Mouse (Mus musculus): Measurements from ENCODE around the gene Plcb1. TPM values are rescaled to one million over a fixed set of nuclear protein-coding genes. Genes with fewer than 3 reads are reported as not detected.

Plcb1 gene
- polyA plus RNA-seq, 2 experiments: 2.9 to 12.8 TPM

DNA sequence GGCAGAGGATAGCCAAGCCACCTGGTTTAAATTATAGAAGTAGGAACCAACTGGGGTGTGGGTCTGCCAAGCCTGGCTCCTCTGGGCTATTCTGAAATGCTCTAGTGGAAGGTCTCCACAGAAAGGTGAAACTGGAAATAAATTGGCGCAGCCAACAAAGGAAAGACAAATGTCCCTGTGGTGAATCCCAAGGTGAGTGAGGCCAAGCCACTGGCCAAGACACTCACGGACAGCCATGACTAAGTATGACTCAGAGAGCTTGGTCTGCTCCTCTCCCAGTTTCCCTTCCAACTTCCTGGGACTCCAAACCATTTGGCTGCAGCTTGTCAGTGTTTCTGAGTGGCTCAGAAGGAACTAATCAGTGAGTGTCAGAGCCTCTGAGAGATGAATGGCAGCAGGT, 126.7 kb downstream of the Plcb1 start:
- no peak for ATAC-seq (ENCODE audit: low FRiP score, low read depth)
- no peak overlapping the region for H3K4me2 ChIP-seq (replicated peaks; ENCODE audit: low read depth, low read length, severe bottlenecking)
- no peak for DNase-seq (ENCODE audit: low spot score)
- no peaks in the 10 kb centered on the region for H3K9me3 ChIP-seq (ENCODE audit: control insufficient read depth, low read length)
- TF ChIP-seq POLR2A (IDR thresholded peaks at IDR 0.05; ENCODE audit: borderline replicate concordance, extremely low read depth, insufficient read depth, insufficient read length): no peak
- no peak overlapping the region for H3K4me3 ChIP-seq (replicated peaks; ENCODE audit: low read length)
- WGBS: 46% methylated on average over 2 of the region's 2 CpGs
- no peak overlapping the region for H3K9ac ChIP-seq (ENCODE audit: low read depth, low read length, severe bottlenecking)
- no peaks in the 10 kb centered on the region for H3K36me3 ChIP-seq (ENCODE audit: control insufficient read depth, insufficient read depth, low read length)
- H3K27ac ChIP-seq (replicated peaks; ENCODE audit: low read depth, low read length): no peak overlapping the region
- H3K27me3 ChIP-seq (ENCODE audit: control insufficient read depth, insufficient read depth, low read length): no peaks in the 10 kb centered on the region
- no peaks in the 10 kb centered on the region; the same call in 1 of the 2 replicates for H3K4me1 ChIP-seq (ENCODE audit: control insufficient read depth, insufficient read depth, low read length)

DNA sequence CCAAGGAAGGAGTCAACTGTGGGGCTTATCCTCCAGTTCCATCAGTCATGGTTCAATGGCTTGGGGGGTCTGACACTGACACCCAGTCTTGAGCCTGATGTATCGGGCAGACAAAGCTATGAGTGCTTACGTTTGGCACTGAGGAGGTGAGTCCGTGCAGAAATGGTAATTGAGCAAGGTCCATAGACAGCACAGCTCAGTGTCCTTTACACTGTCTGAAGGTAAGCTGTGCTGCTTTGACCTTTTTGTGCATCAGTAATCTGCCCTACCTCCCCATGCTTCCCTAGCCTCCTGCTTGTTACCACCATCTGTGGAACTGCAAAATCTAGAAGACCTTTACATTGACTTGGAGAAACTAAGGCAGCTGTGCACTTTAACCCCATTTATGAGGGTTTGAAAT, 127.7 kb downstream of the Plcb1 start:
- no peak overlapping the region for H3K4me3 ChIP-seq (replicated peaks; ENCODE audit: low read length)
- DNase-seq (ENCODE audit: low spot score) (no peak), ATAC-seq (ENCODE audit: low FRiP score, low read depth) (no peak)
- no peak overlapping the region for H3K4me2 ChIP-seq (replicated peaks; ENCODE audit: low read depth, low read length, severe bottlenecking)
- no peak overlapping the region for H3K9ac ChIP-seq (ENCODE audit: low read depth, low read length, severe bottlenecking)
- H3K36me3 ChIP-seq (ENCODE audit: control insufficient read depth, insufficient read depth, low read length): no peaks in the 10 kb centered on the region
- WGBS: 84% methylated on average over 3 of the region's 3 CpGs
- no peaks in the 10 kb centered on the region for H3K9me3 ChIP-seq (ENCODE audit: control insufficient read depth, low read length)
- no peaks in the 10 kb centered on the region; the same call in 1 of the 2 replicates for H3K4me1 ChIP-seq (ENCODE audit: control insufficient read depth, insufficient read depth, low read length)
- TF ChIP-seq POLR2A (IDR thresholded peaks at IDR 0.05; ENCODE audit: borderline replicate concordance, extremely low read depth, insufficient read depth, insufficient read length): no peak
- no peaks in the 10 kb centered on the region for H3K27me3 ChIP-seq (ENCODE audit: control insufficient read depth, insufficient read depth, low read length)
- H3K27ac ChIP-seq (replicated peaks; ENCODE audit: low read depth, low read length): no peak overlapping the region

DNA sequence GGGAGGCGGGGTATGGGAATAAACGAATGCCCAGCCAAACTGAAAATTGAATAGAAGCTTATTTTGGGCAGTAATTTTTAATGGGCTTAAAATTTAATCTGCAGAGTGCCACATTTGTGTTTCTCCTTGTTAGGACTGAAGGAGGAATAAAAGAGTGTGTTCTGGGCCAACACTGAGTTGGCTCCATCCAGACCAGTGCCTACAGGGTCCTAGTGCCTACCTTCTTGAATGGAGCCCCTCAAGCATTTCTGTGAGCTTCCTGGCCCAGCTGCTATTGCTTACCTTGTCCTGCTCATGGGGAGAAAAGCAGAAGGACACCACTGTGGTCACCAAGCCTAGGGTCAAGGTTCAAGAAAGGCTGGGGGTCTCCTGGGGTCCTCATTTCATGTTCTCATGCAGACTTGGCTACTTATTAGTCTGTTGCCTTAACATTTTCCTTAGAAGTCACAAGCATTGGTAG, 128.3 kb downstream of the Plcb1 start:
- no peak overlapping the region for H3K4me2 ChIP-seq (replicated peaks; ENCODE audit: low read depth, low read length, severe bottlenecking)
- no peak for TF ChIP-seq POLR2A (IDR thresholded peaks at IDR 0.05; ENCODE audit: borderline replicate concordance, extremely low read depth, insufficient read depth, insufficient read length)
- H3K4me1 ChIP-seq (ENCODE audit: control insufficient read depth, insufficient read depth, low read length): no peaks in the 10 kb centered on the region; the same call in 1 of the 2 replicates
- no peak for DNase-seq (ENCODE audit: low spot score)
- no peaks in the 10 kb centered on the region for H3K9me3 ChIP-seq (ENCODE audit: control insufficient read depth, low read length)
- H3K27me3 ChIP-seq (ENCODE audit: control insufficient read depth, insufficient read depth, low read length): no peaks in the 10 kb centered on the region
- 58% methylated on average over 2 of the region's 2 CpGs for WGBS
- no peak overlapping the region for H3K27ac ChIP-seq (replicated peaks; ENCODE audit: low read depth, low read length)
- ATAC-seq (ENCODE audit: low FRiP score, low read depth): no peak
- H3K4me3 ChIP-seq (replicated peaks; ENCODE audit: low read length): no peak overlapping the region
- no peaks in the 10 kb centered on the region for H3K36me3 ChIP-seq (ENCODE audit: control insufficient read depth, insufficient read depth, low read length)
- H3K9ac ChIP-seq (ENCODE audit: low read depth, low read length, severe bottlenecking): no peak overlapping the region

DNA sequence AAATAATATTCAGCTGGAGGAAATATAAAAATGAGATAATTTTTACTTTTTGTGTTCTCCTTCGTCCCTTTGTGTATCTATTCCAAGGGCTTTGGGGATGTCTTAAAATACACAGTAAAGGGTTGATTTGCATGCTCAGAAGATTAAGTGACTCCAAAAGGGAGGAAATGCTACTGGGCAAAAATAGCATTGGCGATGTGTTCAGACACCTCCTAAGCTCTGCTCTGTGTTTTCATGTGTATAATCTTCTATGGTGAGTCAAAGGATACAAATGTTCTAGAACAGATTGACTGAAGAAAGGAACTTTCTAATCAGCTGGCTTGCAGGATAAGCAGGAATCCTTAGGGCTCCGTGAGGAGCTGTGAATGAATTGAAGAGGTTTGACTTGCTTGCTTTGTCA, 129.2 kb downstream of the Plcb1 start:
- 90% methylated on average over 3 of the region's 3 CpGs for WGBS
- Histone ChIP-seq H3K9ac (ENCODE audit: low read depth, low read length, severe bottlenecking) (no peak overlapping the region), H3K4me2 (replicated peaks; ENCODE audit: low read depth, low read length, severe bottlenecking) (no peak overlapping the region), H3K27ac (replicated peaks; ENCODE audit: low read depth, low read length) (no peak overlapping the region), H3K36me3 (ENCODE audit: control insufficient read depth, insufficient read depth, low read length) (no peaks in the 10 kb centered on the region), H3K4me1 (ENCODE audit: control insufficient read depth, insufficient read depth, low read length) (no peaks in the 10 kb centered on the region; the same call in 1 of the 2 replicates), H3K4me3 (replicated peaks; ENCODE audit: low read length) (no peak overlapping the region), H3K9me3 (ENCODE audit: control insufficient read depth, low read length) (no peaks in the 10 kb centered on the region), H3K27me3 (ENCODE audit: control insufficient read depth, insufficient read depth, low read length) (no peaks in the 10 kb centered on the region)
- DNase-seq (ENCODE audit: low spot score) (no peak), ATAC-seq (ENCODE audit: low FRiP score, low read depth) (no peak)
- TF ChIP-seq POLR2A (IDR thresholded peaks at IDR 0.05; ENCODE audit: borderline replicate concordance, extremely low read depth, insufficient read depth, insufficient read length): no peak

DNA sequence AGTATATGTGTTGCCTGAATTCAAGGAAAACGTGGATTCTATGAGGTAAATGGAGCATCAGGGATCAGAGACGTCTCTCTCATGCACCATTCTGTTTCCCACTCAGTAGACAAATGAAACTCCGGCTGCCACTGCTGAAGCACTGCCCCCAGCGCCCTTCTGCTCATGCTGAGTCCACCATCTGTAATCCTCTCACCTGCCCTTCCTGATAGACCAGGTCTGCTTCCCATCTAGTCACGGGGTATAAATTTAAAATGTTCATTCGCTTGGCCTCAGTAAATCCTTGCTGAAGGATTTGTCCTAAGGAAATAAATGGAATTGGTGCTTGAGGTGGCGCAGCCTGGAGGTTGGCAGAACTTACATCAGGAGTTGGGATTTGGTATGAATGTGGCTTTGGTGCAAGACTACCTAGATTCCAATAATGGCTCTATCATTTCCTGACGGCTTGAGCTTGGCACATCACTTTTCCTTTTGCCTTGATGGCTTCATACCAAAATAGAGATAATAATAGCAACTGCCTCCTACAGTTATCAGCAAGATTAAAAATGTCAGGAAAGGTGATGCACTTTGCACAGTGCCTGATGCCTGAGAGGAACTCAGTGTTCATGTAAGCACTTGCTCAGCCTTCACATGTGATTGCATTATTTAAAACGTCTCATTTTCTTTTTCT, 134.9 kb downstream of the Plcb1 start:
- no peaks in the 10 kb centered on the region for H3K36me3 ChIP-seq (ENCODE audit: control insufficient read depth, insufficient read depth, low read length)
- no peak overlapping the region for H3K4me2 ChIP-seq (replicated peaks; ENCODE audit: low read depth, low read length, severe bottlenecking)
- H3K27ac ChIP-seq (replicated peaks; ENCODE audit: low read depth, low read length): no peak overlapping the region
- H3K27me3 ChIP-seq (ENCODE audit: control insufficient read depth, insufficient read depth, low read length): no peaks in the 10 kb centered on the region
- no peak overlapping the region for H3K4me3 ChIP-seq (replicated peaks; ENCODE audit: low read length)
- ATAC-seq (ENCODE audit: low FRiP score, low read depth) (no peak), DNase-seq (ENCODE audit: low spot score) (no peak)
- 81% methylated on average over 9 of the region's 9 CpGs for WGBS
- no peak overlapping the region for H3K9ac ChIP-seq (ENCODE audit: low read depth, low read length, severe bottlenecking)
- no peak for TF ChIP-seq POLR2A (IDR thresholded peaks at IDR 0.05; ENCODE audit: borderline replicate concordance, extremely low read depth, insufficient read depth, insufficient read length)
- no peaks in the 10 kb centered on the region for H3K4me1 ChIP-seq (ENCODE audit: control insufficient read depth, insufficient read depth, low read length)
- no peaks in the 10 kb centered on the region for H3K9me3 ChIP-seq (ENCODE audit: control insufficient read depth, low read length)
